Mouse (Mus musculus) kidney, postnatal 0 days (tissue): Measurements from ENCODE around the gene Rabl3. TPM values are rescaled to one million over a fixed set of nuclear protein-coding genes. Genes with fewer than 3 reads are reported as not detected.
A peak's percentile ranks its signal among the peaks of the same experiment; 100 is the strongest.

ENCODE experiments used
- ATAC-seq: fragments of 200-750 bp; cut with Nextera tagmentation; replicated peaks from 2 replicates; pipeline ENCODE4 v1.8.0; 2017; ENCODE audit warnings: low read depth, moderate number of reproducible peaks, moderate TSS enrichment, moderate library complexity; ENCODE audit not compliant: low FRiP score
- DNase-seq: peaks from one replicate; pipeline ENCODE4 v3.0.0-alpha.2; 2016; ENCODE audit warnings: low spot score
- H3K27ac ChIP-seq: fragments of 300-500 bp; sonication (generic); 2 replicates; pipeline ENCODE4 v1.5.1; 2014; ENCODE audit warnings: mild to moderate bottlenecking
- H3K27me3 ChIP-seq: fragments of 300-500 bp; sonication (generic); 2 replicates; pipeline ENCODE4 v1.6.1; 2014; ENCODE audit warnings: low read length, mixed read lengths; ENCODE audit not compliant: insufficient read depth
- H3K36me3 ChIP-seq: fragments of 300-500 bp; sonication (generic); 2 replicates; pipeline ENCODE4 v1.6.1; 2014; ENCODE audit warnings: low read length, mixed read lengths; ENCODE audit not compliant: insufficient read depth
- H3K4me1 ChIP-seq: fragments of 300-500 bp; sonication (generic); replicated peaks from 2 replicates; pipeline ENCODE4 v1.6.1; 2014; ENCODE audit warnings: antibody characterized with exemption, low read length, mixed read lengths; ENCODE audit not compliant: insufficient read depth
- H3K4me2 ChIP-seq: fragments of 300-500 bp; sonication (generic); 2 replicates; pipeline ENCODE4 v1.6.1; 2014; ENCODE audit warnings: mild to moderate bottlenecking, low read length, moderate library complexity, mixed read lengths
- H3K4me3 ChIP-seq: fragments of 300-500 bp; sonication (generic); replicated peaks from 2 replicates; pipeline ENCODE4 v1.5.1; 2014; ENCODE audit warnings: low read depth, low read length
- H3K9ac ChIP-seq: fragments of 300-500 bp; sonication (generic); 2 replicates; pipeline ENCODE4 v1.6.1; 2014; ENCODE audit warnings: low read depth, low read length
- H3K9me3 ChIP-seq: fragments of 300-500 bp; sonication (generic); replicated peaks from 2 replicates; pipeline ENCODE4 v1.6.1; 2016; ENCODE audit warnings: low read length, inconsistent platforms, mixed read lengths
- CTCF ChIP-seq: IDR thresholded peaks from 2 replicates; pipeline ENCODE4 v1.5.1; 2016; ENCODE audit warnings: antibody characterized with exemption, low read depth, mild to moderate bottlenecking, moderate library complexity
- WGBS: fragments of 180-500 bp; shearing (Covaris S2); extraction: QIAGEN DNeasy Blood & Tissue Kit; methylation state at CpG from one replicate; pipeline ENCODE4 v1.1.7; 2014; 5-methylcytosine and 5-hydroxymethylcytosine counted together
- polyA plus RNA-seq: library from polyadenylated mRNA; unstranded; fragments of >200 nt; fragmentation: Nextera tagmentation; extraction: Ambion mirVana; gene quantifications from 2 replicates; pipeline ENCODE4 v1.2.1, GENCODE M21; 2015

The Rabl3 gene
- polyA plus RNA-seq, 1 experiment from 2014 or later: 20.7 TPM

DNA sequence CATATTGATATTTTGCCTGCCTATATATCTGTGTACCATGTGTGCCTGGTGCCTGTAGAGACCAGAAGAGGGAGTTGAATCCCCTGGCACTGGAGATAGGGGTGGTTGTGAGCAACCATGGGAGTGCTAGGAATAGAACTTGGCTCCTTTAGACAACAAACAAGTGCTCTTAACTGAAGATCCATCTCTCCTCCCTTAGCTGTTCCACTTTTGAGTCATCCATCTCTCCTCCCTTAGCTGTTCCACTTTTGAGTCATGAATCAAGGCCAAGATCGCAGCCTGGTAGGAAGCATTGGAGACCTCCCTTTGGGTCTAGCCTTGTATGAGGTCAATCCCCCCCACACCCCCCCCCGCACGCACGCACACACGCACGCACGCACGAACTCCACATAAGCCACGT lies 74.9 kb downstream of the Rabl3 start:
- no peak overlapping the region for H3K9ac ChIP-seq
- no peaks in the 10 kb centered on the region for H3K9me3 ChIP-seq
- no peak overlapping the region for H3K4me2 ChIP-seq
- WGBS: 90% methylated on average over 9 of the region's 9 CpGs
- no peak for TF ChIP-seq CTCF
- H3K4me1 ChIP-seq: 0 out of 2 replicates have a peak, but pooled peaks cover 5% of the 10 kb centered on the region
- no peak overlapping the region for H3K4me3 ChIP-seq
- DNase-seq (no peak), ATAC-seq (no peak)
- H3K36me3 ChIP-seq: no peaks in the 10 kb centered on the region
- no peak overlapping the region for H3K27ac ChIP-seq
- H3K27me3 ChIP-seq: no peaks in the 10 kb centered on the region

DNA sequence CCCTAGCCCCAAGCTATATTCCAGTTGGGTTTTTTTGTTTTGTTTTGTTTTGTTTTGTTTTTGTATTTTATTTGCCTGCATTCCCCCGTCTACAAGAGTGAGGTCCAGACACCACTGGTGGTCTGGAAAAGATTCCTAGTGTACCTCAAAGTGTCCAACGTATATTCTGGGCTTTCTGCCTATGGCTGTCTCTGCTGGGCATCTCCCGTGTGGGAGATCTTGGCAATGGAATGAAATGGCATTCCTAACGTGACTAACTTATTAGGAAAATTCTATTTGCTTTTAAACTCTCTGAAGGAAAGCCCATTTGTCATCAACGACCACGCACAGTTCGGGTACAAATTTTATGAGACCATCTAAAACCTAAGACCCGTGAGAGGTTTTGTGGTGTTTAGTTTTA lies 75.7 kb downstream of the Rabl3 start:
- no peaks in the 10 kb centered on the region for H3K36me3 ChIP-seq
- no peak overlapping the region for H3K27ac ChIP-seq
- H3K9me3 ChIP-seq: no peaks in the 10 kb centered on the region
- H3K27me3 ChIP-seq: no peaks in the 10 kb centered on the region
- no peak for ATAC-seq
- 0 out of 2 replicates have a peak, but pooled peaks cover 5% of the 10 kb centered on the region for H3K4me1 ChIP-seq
- TF ChIP-seq CTCF: no peak
- DNase-seq: peak; percentile 10
- no peak overlapping the region for H3K9ac ChIP-seq
- 49% methylated on average over 8 of the region's 8 CpGs for WGBS
- no peak overlapping the region for H3K4me3 ChIP-seq
- H3K4me2 ChIP-seq: no peak overlapping the region

- no peaks in the 10 kb centered on the region for H3K36me3 ChIP-seq
- TF ChIP-seq CTCF: no peak
- no peak overlapping the region for H3K4me3 ChIP-seq
- WGBS: 69% methylated on average over 8 of the region's 8 CpGs
- H3K4me1 ChIP-seq: 0 out of 2 replicates have a peak, but pooled peaks cover 5% of the 10 kb centered on the region
- ATAC-seq: no peak
- no peak for DNase-seq
- no peaks in the 10 kb centered on the region for H3K9me3 ChIP-seq
- H3K4me2 ChIP-seq: no peak overlapping the region
- no peak overlapping the region for H3K9ac ChIP-seq
- H3K27me3 ChIP-seq: no peaks in the 10 kb centered on the region
- no peak overlapping the region for H3K27ac ChIP-seq
These were observed 76.4 kb downstream of the Rabl3 start for GRCm38 (mm10) chr16:37616104-37616503.

DNA sequence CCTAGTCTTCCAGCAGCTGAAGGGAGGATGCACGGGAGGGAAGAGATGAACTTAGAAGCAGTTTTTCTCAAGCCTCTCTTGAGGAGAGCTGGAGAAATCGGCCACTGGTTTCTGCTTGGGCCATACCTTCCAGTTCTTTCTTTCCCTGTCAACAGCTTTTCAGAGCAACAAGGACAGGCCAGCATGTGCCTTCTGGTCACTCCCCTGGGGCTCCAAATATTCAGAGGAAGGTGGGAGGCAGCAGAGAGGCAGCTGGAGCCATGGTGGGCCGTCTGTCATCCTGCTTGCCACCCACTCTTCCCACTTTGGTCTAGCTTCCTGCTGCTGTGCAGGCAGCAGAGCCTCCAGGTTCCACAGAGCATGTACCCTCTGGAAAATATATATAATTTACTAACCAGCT lies 78.0 kb downstream of the Rabl3 start:
- Histone ChIP-seq H3K27me3 (no peaks in the 10 kb centered on the region), H3K4me2 (no peak overlapping the region), H3K9ac (no peak overlapping the region), H3K36me3 (no peaks in the 10 kb centered on the region), H3K4me1 (0 out of 2 replicates have a peak, but pooled peaks cover 5% of the 10 kb centered on the region), H3K27ac (no peak overlapping the region), H3K4me3 (no peak overlapping the region), H3K9me3 (no peaks in the 10 kb centered on the region)
- ATAC-seq (no peak), DNase-seq (peak; percentile 48)
- TF ChIP-seq CTCF: no peak
- WGBS: 24% methylated on average over 3 of the region's 3 CpGs

Other genes starting within 250 kb of the Rabl3 start
- 1.3 and 2.0 TPM in 2 replicates for gene Stxbp5l, start 154.9 kb upstream of the Rabl3 start, polyA plus RNA-seq
- gene Gtf2e1, start 96 bp upstream of the Rabl3 start, polyA plus RNA-seq: 17.9 TPM in 2 replicates
- gene Hgd, start 40.3 kb downstream of the Rabl3 start, polyA plus RNA-seq: 43.6 and 51.7 TPM in 2 replicates
- 142 and 159 TPM in 2 replicates for gene Ndufb4, start 114.6 kb downstream of the Rabl3 start, polyA plus RNA-seq
- 641 and 681 TPM in 2 replicates for gene Fstl1, start 237.0 kb downstream of the Rabl3 start, polyA plus RNA-seq